Mouse (Mus musculus) hindbrain, embryonic 16.5 days (tissue): ENCODE data around the gene Vopp1. TPM values are rescaled to one million over a fixed set of nuclear protein-coding genes. Genes with fewer than 3 reads are reported as not detected.
"Not testable (repeated sequence)": the region's sequence is repeated elsewhere in the genome, so short reads cannot be mapped to it uniquely, and the experiment has no call there.

Experiments
- ATAC-seq: fragments of 200-750 bp; cut with Nextera tagmentation; 2 replicates; pipeline ENCODE4 v1.8.0; 2017; ENCODE audit warnings: moderate TSS enrichment, moderate library complexity
- H3K27ac ChIP-seq: fragments of 300-500 bp; sonication (generic); 2 replicates; pipeline ENCODE4 v1.5.1; 2014; ENCODE audit warnings: low read depth, mild to moderate bottlenecking, control low read depth, low read length, moderate library complexity
- H3K27me3 ChIP-seq: fragments of 300-500 bp; sonication (generic); replicated peaks from 2 replicates; pipeline ENCODE4 v1.6.1; 2014; ENCODE audit warnings: low read length; ENCODE audit not compliant: control insufficient read depth, insufficient read depth
- H3K36me3 ChIP-seq: fragments of 300-500 bp; sonication (generic); 2 replicates; pipeline ENCODE4 v1.6.1; 2014; ENCODE audit warnings: mild to moderate bottlenecking, low read length, moderate library complexity, mixed read lengths; ENCODE audit not compliant: control insufficient read depth, insufficient read depth
- H3K4me1 ChIP-seq: fragments of 300-500 bp; sonication (generic); 2 replicates; pipeline ENCODE4 v1.6.1; 2014; ENCODE audit warnings: low read depth, low read length; ENCODE audit not compliant: control insufficient read depth, insufficient read depth
- H3K4me2 ChIP-seq: fragments of 300-500 bp; sonication (generic); 2 replicates; pipeline ENCODE4 v1.6.1; 2014; ENCODE audit warnings: mild to moderate bottlenecking, low read length, control low read depth, moderate library complexity
- H3K4me3 ChIP-seq: fragments of 300-500 bp; sonication (generic); 2 replicates; pipeline ENCODE4 v1.5.1; 2014; ENCODE audit warnings: mild to moderate bottlenecking, low read length, control low read depth, moderate library complexity
- H3K9ac ChIP-seq: fragments of 300-500 bp; sonication (generic); 2 replicates; pipeline ENCODE4 v1.6.1; 2014; ENCODE audit warnings: low read depth, mild to moderate bottlenecking, control low read depth, low read length, moderate library complexity
- H3K9me3 ChIP-seq: fragments of 300-500 bp; sonication (generic); 2 replicates; pipeline ENCODE4 v1.6.1; 2014; ENCODE audit warnings: mild to moderate bottlenecking, low read length, moderate library complexity; ENCODE audit not compliant: control insufficient read depth
- WGBS: fragments of 180-500 bp; shearing (Covaris S2); extraction: QIAGEN DNeasy Blood & Tissue Kit; methylation state at CpG from one replicate; pipeline ENCODE4 v1.1.7; 2014; 5-methylcytosine and 5-hydroxymethylcytosine counted together
- polyA plus RNA-seq: library from polyadenylated mRNA; unstranded; fragments of >200 nt; fragmentation: Nextera tagmentation; extraction: Ambion mirVana; gene quantifications from 2 replicates; pipeline ENCODE4 v1.2.1, GENCODE M21; 2015

The Vopp1 gene
- polyA plus RNA-seq, 1 experiment from 2014 or later = 218 TPM

DNA sequence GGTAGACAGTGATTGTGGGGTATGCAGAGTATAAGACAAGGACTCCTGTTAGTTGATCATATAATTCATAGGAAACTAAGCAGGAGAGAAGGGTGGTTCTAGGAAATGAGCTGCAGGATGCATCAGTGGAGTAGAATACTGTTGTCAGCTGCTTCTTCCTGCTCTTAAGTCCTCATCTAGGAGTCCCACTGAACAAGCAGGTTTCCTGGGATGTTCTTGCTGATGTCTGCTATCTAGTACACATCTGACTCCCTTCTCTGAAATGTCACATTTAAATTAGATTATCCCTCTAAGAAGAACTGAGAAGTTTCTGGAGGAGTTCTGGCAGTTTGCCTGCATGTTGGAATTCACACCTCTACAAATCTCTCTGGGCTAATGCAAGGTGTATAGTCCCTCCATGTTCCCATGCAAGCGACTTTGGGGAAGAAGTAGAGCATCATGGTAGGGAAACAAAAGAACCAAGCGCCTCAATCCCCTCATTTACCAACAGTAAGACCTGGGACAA lies 10.5 kb downstream of the Vopp1 start:
- ATAC-seq = no peak
- WGBS = 84% methylated on average over 2 of the region's 2 CpGs
- Histone ChIP-seq H3K9me3 (no peaks in the 10 kb centered on the region), H3K27ac (no peak overlapping the region), H3K4me2 (no peak overlapping the region), H3K36me3 (no peaks in the 10 kb centered on the region), H3K9ac (no peak overlapping the region), H3K27me3 (no peaks in the 10 kb centered on the region), H3K4me1 (no peaks in the 10 kb centered on the region), H3K4me3 (no peak overlapping the region)

DNA sequence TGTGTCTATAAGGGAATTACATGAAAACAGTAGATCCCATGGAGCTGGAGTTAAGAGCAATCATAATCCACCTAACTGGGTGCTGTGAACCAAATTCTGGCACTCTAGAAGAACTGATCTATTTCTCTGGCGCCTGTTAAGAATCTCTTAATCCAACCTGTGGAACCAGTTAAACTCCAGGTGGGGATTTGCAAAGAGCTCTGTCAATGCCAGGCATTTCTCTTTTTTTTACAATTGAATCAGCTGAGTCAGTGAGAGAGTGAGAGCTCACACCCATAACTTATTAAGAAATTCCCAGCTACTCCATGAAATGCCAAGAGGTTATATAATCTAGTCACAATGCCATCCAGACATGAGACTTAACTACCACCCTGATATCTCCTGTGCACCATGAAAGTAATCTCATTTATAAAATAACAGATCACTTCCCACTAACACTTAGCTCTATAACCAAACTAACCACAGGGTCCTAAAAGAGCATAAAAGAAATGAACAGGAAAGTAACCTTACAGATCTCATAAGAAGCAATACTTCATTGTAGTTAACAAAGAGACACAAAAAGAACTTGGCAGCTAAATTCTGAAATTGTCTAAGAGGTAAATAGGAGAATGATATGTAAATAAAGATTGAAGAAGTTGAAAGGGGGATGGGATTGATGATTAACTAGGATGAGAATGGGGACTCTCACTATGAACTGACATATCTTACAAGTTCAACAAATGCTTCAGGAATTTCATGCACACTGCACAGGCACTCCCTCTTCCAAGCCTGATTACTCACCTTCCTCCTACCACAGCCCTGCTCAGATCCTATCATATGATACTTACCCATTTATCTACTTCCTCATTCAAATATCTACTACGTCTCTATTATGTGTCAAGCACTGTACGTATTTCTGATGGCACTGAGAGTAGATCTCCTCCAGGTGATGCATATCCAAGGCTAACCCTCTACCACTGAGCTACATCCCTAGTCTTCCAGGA lies 12.9 kb downstream of the Vopp1 start:
- Histone ChIP-seq H3K27ac (no peak overlapping the region), H3K36me3 (peaks cover 2% of the 10 kb centered on the region; the same call in 1 of the 2 replicates), H3K4me2 (no peak overlapping the region), H3K4me1 (no peaks in the 10 kb centered on the region), H3K27me3 (no peaks in the 10 kb centered on the region), H3K9me3 (no peaks in the 10 kb centered on the region; the same call in 1 of the 2 replicates), H3K9ac (no peak overlapping the region), H3K4me3 (no peak overlapping the region)
- WGBS = 90% methylated on average over 3 of the region's 3 CpGs
- ATAC-seq = no peak

DNA sequence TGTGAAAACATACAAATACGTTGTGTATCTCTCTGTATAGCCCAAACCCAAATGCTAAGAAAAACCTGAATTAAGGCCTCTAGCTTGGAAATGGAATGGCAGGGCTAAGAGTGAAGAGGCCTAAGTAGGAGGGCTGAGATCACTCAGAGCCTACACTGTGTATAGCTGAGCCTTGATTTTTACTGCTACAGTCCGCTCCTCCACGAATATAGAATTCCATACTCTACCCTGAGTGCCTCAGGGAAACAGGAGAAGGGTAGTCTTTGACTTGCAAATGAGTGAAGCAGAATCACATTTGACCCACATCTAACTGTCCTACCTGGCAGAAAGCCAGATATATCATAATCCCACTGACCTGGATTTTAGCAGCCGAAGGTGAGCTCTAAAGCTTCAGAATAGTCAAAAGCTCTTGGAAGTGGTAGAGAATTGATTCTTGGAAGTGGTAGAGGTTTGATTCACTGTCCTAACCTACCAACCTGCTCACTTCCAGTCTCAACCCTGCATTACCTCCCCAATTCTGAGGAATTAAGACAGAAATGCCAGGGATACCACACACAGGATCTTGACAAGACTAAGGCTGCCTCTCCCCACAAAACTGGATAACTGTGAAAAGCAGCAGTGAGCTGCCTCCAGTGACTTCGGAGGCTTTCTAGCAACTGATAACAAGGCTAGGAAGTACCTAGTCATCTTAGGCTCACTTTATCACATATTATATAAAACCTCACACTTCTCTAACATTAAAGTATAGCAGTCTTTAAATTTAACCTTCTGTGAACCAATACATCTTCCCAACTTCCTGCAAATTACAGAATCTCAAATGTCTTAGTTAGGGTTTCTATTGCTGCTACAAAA lies 19.5 kb downstream of the Vopp1 start:
- Histone ChIP-seq H3K27ac (no peak overlapping the region), H3K27me3 (no peaks in the 10 kb centered on the region), H3K4me3 (no peak overlapping the region), H3K9ac (no peak overlapping the region), H3K9me3 (no peaks in the 10 kb centered on the region; the same call in 1 of the 2 replicates), H3K4me1 (no peaks in the 10 kb centered on the region), H3K36me3 (peaks cover 2% of the 10 kb centered on the region; the same call in 1 of the 2 replicates), H3K4me2 (no peak overlapping the region)
- ATAC-seq = no peak
- 87% methylated on average over 5 of the region's 5 CpGs for WGBS

DNA sequence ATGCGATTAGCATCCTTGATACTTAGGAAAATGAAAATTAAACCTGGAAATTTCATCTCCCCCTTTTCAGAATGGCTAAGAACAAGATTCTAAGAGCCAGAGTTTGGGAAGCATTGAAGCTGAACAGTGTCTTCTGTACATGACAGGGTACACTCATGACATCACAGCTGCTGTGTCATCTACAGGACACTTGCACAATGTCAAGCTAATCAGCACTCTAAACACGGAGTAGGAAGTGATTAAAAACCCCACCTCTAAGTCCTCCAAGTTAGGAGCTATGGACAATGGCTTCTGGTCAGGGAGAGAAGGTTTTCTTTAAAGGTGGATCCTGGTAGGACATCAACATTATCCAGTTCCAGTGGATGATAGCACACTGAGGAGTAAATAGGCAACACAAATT lies 21.8 kb downstream of the Vopp1 start:
- 86% methylated on average over 2 of the region's 2 CpGs for WGBS
- Histone ChIP-seq H3K4me3 (no peak overlapping the region), H3K4me1 (no peaks in the 10 kb centered on the region), H3K27ac (no peak overlapping the region), H3K9ac (no peak overlapping the region), H3K36me3 (no peaks in the 10 kb centered on the region), H3K9me3 (no peaks in the 10 kb centered on the region), H3K4me2 (no peak overlapping the region), H3K27me3 (no peaks in the 10 kb centered on the region)
- no peak for ATAC-seq

DNA sequence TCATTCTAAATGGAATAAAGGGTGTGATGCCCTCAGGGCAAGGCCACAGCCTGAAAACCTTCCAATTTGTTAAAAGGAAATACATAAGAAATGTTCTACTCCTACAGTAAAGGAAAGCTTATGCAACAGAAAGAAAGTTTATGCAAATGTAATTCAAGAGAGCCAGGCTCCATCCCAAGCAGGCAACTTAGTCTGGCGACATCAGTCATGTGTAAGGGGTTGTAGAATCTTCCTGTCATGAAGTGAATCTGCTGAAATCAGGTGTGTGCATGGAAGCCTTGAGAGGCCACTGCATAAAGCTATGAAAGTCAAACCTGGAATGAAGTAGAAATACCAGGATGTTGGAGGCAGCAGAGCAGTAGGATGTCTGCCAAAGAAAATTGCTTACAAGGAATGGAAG lies 26.0 kb downstream of the Vopp1 start:
- Histone ChIP-seq H3K9me3 (no peaks in the 10 kb centered on the region), H3K4me3 (no peak overlapping the region), H3K9ac (no peak overlapping the region), H3K4me1 (no peaks in the 10 kb centered on the region), H3K27me3 (no peaks in the 10 kb centered on the region), H3K36me3 (no peaks in the 10 kb centered on the region), H3K27ac (no peak overlapping the region), H3K4me2 (no peak overlapping the region)
- no peak for ATAC-seq
- WGBS = 91% methylated on average over 1 of the region's 1 CpGs

DNA sequence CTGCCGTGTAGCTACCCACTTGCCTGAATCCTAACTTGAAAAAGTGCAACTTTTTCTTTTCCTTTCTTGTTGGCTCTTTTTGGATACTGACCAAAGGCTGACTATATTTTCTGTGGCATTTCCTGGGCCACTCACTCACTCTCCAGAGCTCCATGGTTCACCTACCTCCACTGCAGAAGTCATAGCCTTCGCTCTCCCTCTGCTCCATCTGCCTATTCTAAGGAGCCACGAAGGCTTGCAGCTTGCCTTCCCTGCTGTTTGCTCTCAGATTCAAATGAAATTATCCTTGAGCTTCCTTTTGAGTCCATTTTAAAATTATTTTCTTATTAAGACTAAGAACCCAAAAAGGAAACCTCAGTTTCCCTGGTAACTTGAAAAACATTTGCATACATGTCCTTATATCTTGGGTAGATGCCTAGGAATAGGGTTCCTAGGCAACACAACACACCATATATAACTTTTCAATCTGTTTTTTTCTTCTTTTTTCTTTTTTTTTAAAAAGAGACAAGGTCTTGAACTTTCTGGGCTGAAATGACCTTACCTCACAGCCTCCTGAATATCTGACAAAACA lies 28.0 kb downstream of the Vopp1 start:
- H3K9ac ChIP-seq = no peak overlapping the region
- H3K36me3 ChIP-seq = no peaks in the 10 kb centered on the region
- H3K27me3 ChIP-seq = no peaks in the 10 kb centered on the region
- no peak overlapping the region for H3K4me3 ChIP-seq
- H3K4me1 ChIP-seq = no peaks in the 10 kb centered on the region
- no peaks in the 10 kb centered on the region for H3K9me3 ChIP-seq
- no peak overlapping the region for H3K27ac ChIP-seq
- no peak for ATAC-seq
- WGBS = 91% methylated on average over 3 of the region's 3 CpGs
- no peak overlapping the region for H3K4me2 ChIP-seq

DNA sequence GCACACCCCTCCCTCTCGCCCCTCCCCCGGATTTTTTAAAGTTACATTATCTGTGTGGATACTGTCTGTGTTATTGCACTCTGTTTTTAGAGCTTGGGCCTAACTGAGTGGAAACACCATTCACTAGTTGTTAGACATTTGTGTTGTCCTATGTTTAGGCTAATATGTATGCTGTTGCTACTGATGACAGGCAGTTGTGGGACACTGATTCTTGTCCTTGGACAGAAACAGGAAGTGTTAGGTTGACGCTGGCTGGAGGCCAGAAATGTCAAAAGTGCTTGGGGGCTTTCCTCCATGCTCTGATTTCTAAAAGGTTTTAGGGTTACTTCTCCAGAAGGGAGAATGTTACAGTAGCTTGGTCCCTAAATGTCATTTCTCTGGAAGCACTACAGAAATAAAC lies 29.1 kb downstream of the Vopp1 start:
- 73% methylated on average over 3 of the region's 3 CpGs for WGBS
- H3K27me3 ChIP-seq = no peaks in the 10 kb centered on the region
- H3K4me1 ChIP-seq = no peaks in the 10 kb centered on the region
- no peak overlapping the region for H3K4me3 ChIP-seq
- ATAC-seq = no peak
- H3K9ac ChIP-seq = no peak overlapping the region
- no peak overlapping the region for H3K27ac ChIP-seq
- no peak overlapping the region for H3K4me2 ChIP-seq
- no peaks in the 10 kb centered on the region for H3K9me3 ChIP-seq
- no peaks in the 10 kb centered on the region for H3K36me3 ChIP-seq

DNA sequence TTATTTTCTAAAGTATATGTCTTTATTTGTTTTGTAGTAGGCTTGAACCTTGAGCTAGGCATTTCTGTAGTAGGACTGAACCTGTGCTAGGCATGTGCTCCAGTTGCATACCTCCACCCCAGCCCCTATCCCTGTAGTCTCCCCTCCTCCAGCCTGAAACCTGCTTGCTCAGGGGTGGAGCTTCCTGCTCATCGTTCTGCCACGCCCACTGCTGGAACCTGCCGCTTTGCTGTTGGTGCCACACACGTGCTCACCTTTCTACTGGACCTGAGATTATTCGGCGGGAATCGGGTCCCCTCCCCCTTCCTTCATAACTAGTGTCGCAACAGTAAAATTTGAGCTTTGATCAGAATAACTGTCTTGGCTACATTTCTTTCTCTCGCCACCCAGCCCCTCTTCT lies 32.1 kb downstream of the Vopp1 start:
- not testable (repeated sequence) for H3K4me3 ChIP-seq, H3K9me3 ChIP-seq, H3K4me2 ChIP-seq, H3K4me1 ChIP-seq, H3K9ac ChIP-seq, H3K36me3 ChIP-seq, H3K27ac ChIP-seq, H3K27me3 ChIP-seq, ATAC-seq
- 69% methylated on average over 9 of the region's 9 CpGs for WGBS

DNA sequence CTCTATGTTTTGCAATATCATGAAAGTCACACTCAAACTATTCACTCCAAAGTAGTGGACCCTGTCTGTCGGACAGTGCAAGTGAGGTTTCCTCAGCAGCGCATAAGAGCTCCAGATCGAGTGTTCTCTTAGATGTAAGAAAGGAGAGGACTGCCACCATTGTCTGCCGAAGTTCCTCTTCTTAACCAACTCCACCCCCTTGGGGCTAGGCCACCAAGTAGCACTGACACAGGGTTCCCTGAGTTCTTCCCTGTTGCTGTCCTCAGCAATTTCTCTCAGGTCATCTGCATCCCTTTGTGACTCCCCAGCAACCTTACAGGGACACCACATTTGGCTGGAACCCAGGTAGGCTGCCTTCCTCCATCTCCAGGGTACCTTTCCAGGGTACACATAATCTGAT lies 34.4 kb downstream of the Vopp1 start:
- 86% methylated on average over 4 of the region's 4 CpGs for WGBS

More for the DNA sequence above, 34.4 kb downstream of the Vopp1 start:
- ATAC-seq = no peak
- Histone ChIP-seq H3K4me3 (no peak overlapping the region), H3K4me1 (no peaks in the 10 kb centered on the region), H3K4me2 (no peak overlapping the region), H3K36me3 (peaks cover 5% of the 10 kb centered on the region), H3K9me3 (no peaks in the 10 kb centered on the region), H3K27me3 (no peaks in the 10 kb centered on the region), H3K9ac (no peak overlapping the region), H3K27ac (no peak overlapping the region)
